Mouse (Mus musculus) embryonic stem cell, embryonic (primary cell): ENCODE measurements around the gene Atp2b2.

ENCODE experiments used
- CTCF ChIA-PET, 4 experiments: fragments of 300-600 bp in 2 of 4; fragments of 350-600 bp in 2 of 4; sonication (Branson Sonifier 250); formaldehyde crosslinking; loops; one replicate each; lab custom pipeline; 2022; ENCODE audit warnings: inconsistent platforms in 2 of 4; lab: Charles Lee
- POLR2A ChIA-PET, 4 experiments: fragments of 300-600 bp in 2 of 4; fragments of 350-600 bp in 2 of 4; sonication (Branson Sonifier 250); formaldehyde crosslinking; loops; one replicate each; lab custom pipeline; 2022; ENCODE audit warnings: antibody characterized with exemption in 4 of 4, inconsistent platforms in 1 of 4; lab: Charles Lee

The Atp2b2 gene

DNA sequence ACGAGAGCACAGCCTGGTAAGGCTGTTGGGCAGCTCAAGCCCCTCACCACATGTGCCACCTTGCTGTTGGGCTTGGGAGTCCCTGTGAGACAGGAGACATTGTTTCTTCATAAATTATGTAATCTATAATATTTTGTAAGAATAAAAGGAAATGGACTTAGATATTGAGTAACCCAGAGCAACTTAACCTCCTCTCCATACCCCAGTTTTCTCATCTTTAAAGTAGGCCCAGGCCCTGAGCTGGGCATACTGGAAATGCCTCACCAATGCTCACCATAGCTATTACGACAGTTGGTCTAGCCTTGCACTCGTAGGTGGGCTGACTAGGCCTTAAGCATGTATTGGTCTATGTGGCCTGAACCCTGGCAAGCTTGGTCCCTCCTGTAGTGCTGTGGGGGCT, 225.7 kb downstream of the Atp2b2 start:
- ChIA-PET CTCF (interaction anchor here in 1 of 4 experiments (1.5 kb wide), 1 partner anchor 270 kb away, joined by 3 read pairs; no protein-coding TSS in a partner anchor), POLR2A (no interaction called here)

DNA sequence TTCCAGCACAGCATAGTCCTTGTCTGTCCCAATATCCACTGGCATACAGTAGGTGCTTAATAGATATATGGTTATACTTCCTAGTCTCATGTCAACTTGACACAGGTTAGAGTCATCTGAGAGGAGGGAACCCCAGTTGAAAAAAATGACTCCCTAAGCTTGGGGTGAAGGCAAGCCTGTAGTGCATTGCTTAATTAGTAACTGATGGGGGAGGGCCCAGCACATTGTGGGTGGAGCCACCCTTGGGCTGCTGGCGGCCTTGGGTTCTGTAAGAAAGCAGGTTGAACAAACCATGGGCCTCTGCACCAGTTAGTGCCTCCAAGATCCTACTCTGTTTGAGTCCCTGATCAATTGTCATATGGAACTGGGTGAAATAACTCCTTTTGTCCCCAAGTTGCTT, 231.0 kb downstream of the Atp2b2 start:
- CTCF ChIA-PET, result interaction anchor here in 1 of 4 experiments (2.3 kb wide), 1 partner anchor 11 kb away, joined by 7 read pairs; no protein-coding TSS in a partner anchor
- POLR2A ChIA-PET, result no interaction called here

DNA sequence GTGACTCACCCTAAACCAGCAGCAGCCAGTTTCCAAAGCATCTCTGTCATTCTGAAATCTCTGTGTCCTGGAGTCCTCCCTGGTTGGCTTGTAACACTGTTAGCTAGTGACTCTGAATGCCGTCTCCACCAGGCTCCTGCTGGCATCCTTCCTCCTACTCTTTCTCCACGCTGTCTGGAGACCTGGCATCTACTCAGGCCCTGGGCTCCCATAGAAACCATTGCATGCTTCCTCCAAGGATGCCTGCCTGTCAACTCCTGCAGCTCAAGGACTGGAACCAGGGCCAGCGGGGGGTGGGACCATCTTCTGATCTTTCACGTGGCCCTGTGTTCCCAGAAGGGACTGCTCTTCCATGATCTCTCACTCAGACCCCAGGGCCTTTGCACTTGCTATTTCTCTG, 231.7 kb downstream of the Atp2b2 start:
- POLR2A ChIA-PET, result interaction anchor here in 1 of 4 experiments (1.6 kb wide), 1 partner anchor 17 kb away, joined by 3 read pairs; no protein-coding TSS in a partner anchor
- CTCF ChIA-PET, result interaction anchor here in 2 of 4 experiments (1.5 to 2.3 kb wide), 2 partner anchors 12 to 49 kb away, joined by 3 to 7 read pairs; no protein-coding TSS in a partner anchor

DNA sequence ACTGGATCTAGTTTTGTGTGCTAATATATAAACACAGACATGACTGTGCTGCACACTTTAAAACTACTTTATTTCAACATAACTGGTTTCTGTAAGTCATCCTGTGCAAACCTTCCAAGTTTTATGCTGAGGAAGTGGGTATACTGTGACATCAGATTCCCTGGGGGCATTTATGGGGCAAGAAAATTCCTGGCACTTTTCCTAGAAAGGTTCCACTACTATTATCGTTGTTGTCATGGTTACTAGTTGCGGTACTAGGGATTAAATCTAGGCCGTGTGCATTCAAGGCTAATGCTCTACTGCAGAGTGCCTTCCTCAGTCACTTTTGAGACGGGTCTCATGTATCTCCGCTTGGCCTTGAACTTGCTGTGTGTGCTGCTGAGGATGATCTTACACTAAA, 236.2 kb downstream of the Atp2b2 start:
- ChIA-PET POLR2A (no interaction called here), CTCF (no interaction called here)

GRCm38 (mm10) chr6:113801233-113801632, 241.2 kb downstream of the Atp2b2 start:
- ChIA-PET CTCF (no interaction called here), POLR2A (no interaction called here)

DNA sequence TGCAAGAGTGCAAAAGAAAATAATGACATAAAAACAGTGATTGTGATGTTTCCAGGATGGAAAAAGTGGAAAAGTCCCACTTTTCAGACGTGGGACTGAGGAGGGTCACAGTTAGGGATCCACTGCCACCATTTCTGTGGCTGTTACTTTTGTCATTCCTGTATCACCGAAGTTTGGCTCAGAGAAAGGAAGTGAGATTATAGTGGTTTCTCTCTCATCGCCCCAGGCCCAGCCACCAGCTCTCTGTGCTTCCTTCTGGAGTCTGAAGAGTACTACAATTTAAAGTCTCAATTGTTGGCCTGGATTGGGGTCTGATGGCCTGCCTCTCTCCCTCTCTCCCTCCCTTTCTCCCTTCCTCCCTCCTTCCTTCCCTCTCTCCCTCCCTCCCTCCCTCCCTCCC, 242.5 kb downstream of the Atp2b2 start:
- ChIA-PET POLR2A (interaction anchor here in 1 of 4 experiments (0.7 kb wide), 1 partner anchor 171 kb away, joined by 4 read pairs; no protein-coding TSS in a partner anchor), CTCF (interaction anchor here in 1 of 4 experiments (0.7 kb wide), 1 partner anchor 20 kb away, joined by 6 read pairs; no protein-coding TSS in a partner anchor)

- POLR2A ChIA-PET, result no interaction called here
- CTCF ChIA-PET, result no interaction called here
Observed at GRCm38 (mm10) chr6:113799349-113799748, 243.1 kb downstream of the Atp2b2 start.

GRCm38 (mm10) chr6:113798921-113799320, 243.5 kb downstream of the Atp2b2 start:
- POLR2A ChIA-PET, result no interaction called here
- CTCF ChIA-PET, result no interaction called here

DNA sequence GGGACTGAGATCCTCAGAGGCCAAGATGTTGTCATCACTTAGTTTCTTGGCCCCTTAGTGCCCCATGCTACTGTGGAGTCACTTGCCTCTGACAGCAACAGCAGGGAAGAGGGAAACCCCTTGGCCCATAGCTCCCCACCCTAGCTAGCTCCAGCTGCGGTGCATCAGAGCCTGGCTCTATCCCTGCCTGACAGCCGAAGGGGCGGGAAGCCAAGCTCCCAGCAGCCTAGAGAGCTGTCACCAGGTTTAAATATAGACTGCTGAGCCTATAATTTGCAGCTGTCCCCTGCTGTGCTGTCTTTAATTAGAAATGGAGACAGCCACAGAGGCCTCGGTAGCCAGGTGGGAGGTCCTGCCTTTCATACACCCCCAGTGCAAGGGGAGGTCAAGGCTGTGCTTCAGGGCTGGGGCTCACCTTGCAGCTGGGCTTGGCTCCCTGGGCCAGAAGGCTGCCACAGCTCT, 247.1 kb downstream of the Atp2b2 start:
- CTCF ChIA-PET, result interaction anchor here in 2 of 4 experiments (0.8 to 1.3 kb wide), 3 partner anchors 27 to 195 kb away, joined by 3 to 4 read pairs (median 4); no protein-coding TSS in a partner anchor
- POLR2A ChIA-PET, result interaction anchor here in 1 of 4 experiments (1.5 kb wide), 1 partner anchor 13 kb away, joined by 5 read pairs; no protein-coding TSS in a partner anchor

DNA sequence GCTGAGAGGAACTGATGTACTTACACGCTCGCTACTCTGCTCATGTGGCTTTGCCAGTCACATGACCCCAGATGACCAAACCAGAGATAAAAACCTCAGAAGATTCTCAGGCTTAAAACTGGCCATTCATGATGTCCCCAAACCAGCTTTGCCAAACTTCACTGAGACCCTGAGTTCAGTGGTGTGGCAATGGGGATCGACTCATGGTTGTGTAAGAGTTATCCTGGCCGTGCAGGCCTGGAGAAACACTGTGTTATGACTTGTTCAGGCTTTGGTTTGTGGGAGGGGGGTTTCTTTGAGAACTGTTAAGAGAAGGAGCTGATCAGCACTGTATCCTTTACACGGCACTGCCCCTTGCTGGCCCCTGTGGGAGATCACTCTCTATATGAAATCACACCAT, 250.0 kb downstream of the Atp2b2 start:
- ChIA-PET CTCF (no interaction called here), POLR2A (interaction anchor here in 1 of 4 experiments (0.6 kb wide), 1 partner anchor 25 kb away, joined by 3 read pairs; no protein-coding TSS in a partner anchor)

GRCm38 (mm10) chr6:113791012-113791411, 251.4 kb downstream of the Atp2b2 start:
- ChIA-PET POLR2A (interaction anchor here in 1 of 4 experiments (0.7 kb wide), 1 partner anchor 180 kb away, joined by 4 read pairs; no protein-coding TSS in a partner anchor), CTCF (no interaction called here)

GRCm38 (mm10) chr6:113787459-113787968, 254.9 kb downstream of the Atp2b2 start:
- CTCF ChIA-PET, result interaction anchor here in 1 of 4 experiments (1.1 kb wide), 1 partner anchor 10 kb away, joined by 4 read pairs; no protein-coding TSS in a partner anchor

GRCm38 (mm10) chr6:113785658-113786057, 256.8 kb downstream of the Atp2b2 start:
- ChIA-PET POLR2A (interaction anchor here in 1 of 4 experiments (1.3 kb wide), 1 partner anchor 11 kb away, joined by 3 read pairs; no protein-coding TSS in a partner anchor), CTCF (interaction anchor here in 2 of 4 experiments (1.3 to 1.4 kb wide), 2 partner anchors 24 kb away, joined by 3 read pairs; no protein-coding TSS in a partner anchor)

More at GRCm38 (mm10) chr6:113787459-113787968, 254.9 kb downstream of the Atp2b2 start:
- POLR2A ChIA-PET, result interaction anchor here in 1 of 4 experiments (1.0 kb wide), 1 partner anchor 100 kb away, joined by 3 read pairs; no protein-coding TSS in a partner anchor

GRCm38 (mm10) chr6:113778229-113778753, 264.1 kb downstream of the Atp2b2 start:
- ChIA-PET CTCF (interaction anchor here in 1 of 4 experiments (0.6 kb wide), 1 partner anchor 578 kb away, joined by 7 read pairs; no protein-coding TSS in a partner anchor), POLR2A (no interaction called here)

- POLR2A ChIA-PET, result no interaction called here
- CTCF ChIA-PET, result no interaction called here
Observed at GRCm38 (mm10) chr6:113768804-113769203, 273.6 kb downstream of the Atp2b2 start.

DNA sequence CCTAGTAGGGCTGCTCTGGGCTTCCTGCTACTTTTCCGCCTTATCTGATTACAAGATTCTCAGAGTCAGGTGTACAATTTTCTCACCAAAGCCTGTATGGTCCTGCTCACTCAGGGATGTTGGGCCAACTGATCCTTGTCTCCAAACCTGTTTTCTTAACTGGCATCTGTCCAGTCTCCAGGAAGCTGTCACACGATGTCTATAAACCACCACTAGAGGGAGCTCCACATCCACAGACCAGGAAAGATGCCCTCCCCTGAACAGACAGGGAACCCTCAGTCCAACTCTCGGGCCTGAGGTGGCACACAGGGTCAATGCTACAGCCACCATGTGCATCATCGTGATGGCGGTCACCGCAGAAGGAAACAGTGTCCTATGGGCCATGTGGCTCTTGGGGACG, 280.8 kb downstream of the Atp2b2 start:
- ChIA-PET CTCF (interaction anchor here (0.5 to 1.7 kb wide), 34 partner anchors 8 to 1535 kb away, joined by 3 to 14 read pairs (median 4); partner anchors contain the start of genes Tatdn2 (in 2 of the 4) and Irak2 (in 1 of the 4)), POLR2A (interaction anchor here in 1 of 4 experiments (1.0 kb wide), 1 partner anchor 100 kb away, joined by 3 read pairs; no protein-coding TSS in a partner anchor)

DNA sequence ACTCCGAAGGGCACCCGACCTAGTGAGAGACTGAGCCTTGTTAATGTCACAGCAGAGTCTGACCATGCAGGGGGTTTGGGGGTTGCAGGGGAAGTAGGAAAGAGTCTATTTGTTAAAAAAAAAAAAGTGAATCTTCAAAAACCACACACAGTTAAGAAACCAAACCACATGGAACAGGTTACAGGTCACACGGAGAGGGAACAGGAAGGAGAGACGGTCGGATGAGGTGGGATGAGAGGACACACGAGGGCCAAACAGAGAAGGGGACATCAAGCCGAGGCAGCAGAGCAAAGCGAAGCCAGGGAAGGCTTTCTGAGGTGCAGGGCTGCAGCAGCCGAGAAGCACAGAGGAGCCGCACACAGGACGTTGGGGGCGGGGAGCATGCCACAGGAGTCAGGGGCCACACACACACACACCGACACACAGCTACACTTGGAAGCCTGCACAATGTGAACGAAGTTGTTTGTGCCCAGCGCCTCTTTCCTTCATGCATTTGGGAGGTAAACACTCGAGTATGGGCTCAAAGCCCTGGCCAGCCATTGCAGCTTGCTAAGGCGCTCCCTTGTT, 293.2 kb downstream of the Atp2b2 start:
- POLR2A ChIA-PET, result interaction anchor here in 2 of 4 experiments (1.0 to 1.2 kb wide), 2 partner anchors 9 to 22 kb away, joined by 3 to 6 read pairs; no protein-coding TSS in a partner anchor
- CTCF ChIA-PET, result interaction anchor here in 1 of 4 experiments (1.4 kb wide), 1 partner anchor 12 kb away, joined by 4 read pairs; no protein-coding TSS in a partner anchor

GRCm38 (mm10) chr6:113748351-113748750, 294.1 kb downstream of the Atp2b2 start:
- ChIA-PET CTCF (interaction anchor here in 1 of 4 experiments (0.5 kb wide), 1 partner anchor 310 kb away, joined by 3 read pairs; no protein-coding TSS in a partner anchor), POLR2A (interaction anchor here in 2 of 4 experiments (1.0 to 1.6 kb wide), 3 partner anchors 9 to 32 kb away, joined by 3 to 6 read pairs (median 4); no protein-coding TSS in a partner anchor)

DNA sequence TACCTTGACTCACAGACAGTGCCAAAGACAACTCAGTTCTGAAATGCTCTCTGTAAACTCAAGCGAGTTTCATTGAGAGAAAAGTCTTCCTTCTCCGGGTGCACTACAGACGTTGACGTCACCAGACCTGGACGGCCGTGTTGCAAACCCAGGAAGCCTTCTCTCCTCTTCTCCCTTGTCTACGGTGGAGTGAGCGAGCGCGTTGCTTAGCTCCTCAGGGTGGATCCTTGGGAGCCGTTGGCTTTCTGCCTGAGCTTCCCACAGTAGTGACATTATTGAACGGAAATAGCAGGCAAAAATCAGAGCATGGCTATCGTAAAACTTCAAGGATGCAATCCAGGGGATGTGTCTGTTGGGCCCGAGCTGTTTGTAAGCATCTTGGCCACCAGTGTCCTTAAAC, 295.1 kb downstream of the Atp2b2 start:
- CTCF ChIA-PET, result no interaction called here
- POLR2A ChIA-PET, result interaction anchor here in 2 of 4 experiments (1.0 to 1.6 kb wide), 2 partner anchors 11 to 31 kb away, joined by 3 to 4 read pairs; no protein-coding TSS in a partner anchor
